Mouse (Mus musculus): Measurements from ENCODE around the gene Btf3. TPM values are rescaled to one million over a fixed set of nuclear protein-coding genes. Genes with fewer than 3 reads are reported as not detected.

The Btf3 gene
- polyA plus RNA-seq, 1 experiment from 2014 or later, result 773 TPM

- Histone ChIP-seq H3K27ac (ENCODE audit: low read depth, low read length) (peak overlapping the region; percentile 73; the same call in 1 of the 2 replicates), H3K27me3 (ENCODE audit: control insufficient read depth, insufficient read depth, low read length) (peaks cover 80% of the 10 kb centered on the region), H3K4me2 (ENCODE audit: low read depth, low read length, severe bottlenecking) (peak overlapping the region; percentile 22), H3K4me1 (replicated peaks; ENCODE audit: control insufficient read depth, insufficient read depth, low read length) (peaks cover 16% of the 10 kb centered on the region), H3K9ac (ENCODE audit: low read length) (peak overlapping the region; percentile 32; the same call in 1 of the 2 replicates), H3K36me3 (ENCODE audit: control insufficient read depth, insufficient read depth, low read length) (no peaks in the 10 kb centered on the region), H3K9me3 (ENCODE audit: control insufficient read depth, low read length) (no peaks in the 10 kb centered on the region), H3K4me3 (ENCODE audit: low read depth, low read length) (peak overlapping the region; percentile 12; the same call in 1 of the 2 replicates)
- DNase-seq (ENCODE audit: low spot score), result peak; percentile 65
- WGBS, result 1% methylated on average over 18 of the region's 18 CpGs
- no peak for ATAC-seq (replicated peaks; ENCODE audit: low FRiP score)
Measured at GRCm38 (mm10) chr13:98357433-98358423, 40.9 kb upstream of the Btf3 start.

- Histone ChIP-seq H3K27me3 (ENCODE audit: control insufficient read depth, insufficient read depth, low read length) (peaks cover 80% of the 10 kb centered on the region), H3K4me3 (ENCODE audit: low read depth, low read length) (peak overlapping the region; percentile 12; the same call in 1 of the 2 replicates), H3K9ac (ENCODE audit: low read length) (no peak overlapping the region; the same call in 1 of the 2 replicates), H3K4me1 (replicated peaks; ENCODE audit: control insufficient read depth, insufficient read depth, low read length) (peaks cover 16% of the 10 kb centered on the region), H3K36me3 (ENCODE audit: control insufficient read depth, insufficient read depth, low read length) (no peaks in the 10 kb centered on the region), H3K27ac (ENCODE audit: low read depth, low read length) (no peak overlapping the region), H3K4me2 (ENCODE audit: low read depth, low read length, severe bottlenecking) (no peak overlapping the region; the same call in 1 of the 2 replicates), H3K9me3 (ENCODE audit: control insufficient read depth, low read length) (no peaks in the 10 kb centered on the region)
- no peak for ATAC-seq (replicated peaks; ENCODE audit: low FRiP score)
- 4% methylated on average over 6 of the region's 6 CpGs for WGBS
- no peak for DNase-seq (ENCODE audit: low spot score)
Measured at GRCm38 (mm10) chr13:98356973-98357425, 40.2 kb upstream of the Btf3 start.

- Histone ChIP-seq H3K4me2 (ENCODE audit: low read depth, low read length, severe bottlenecking) (peak overlapping the region; percentile 59), H3K4me3 (ENCODE audit: low read depth, low read length) (peak overlapping the region; percentile 48), H3K4me1 (replicated peaks; ENCODE audit: control insufficient read depth, insufficient read depth, low read length) (peaks cover 16% of the 10 kb centered on the region), H3K36me3 (ENCODE audit: control insufficient read depth, insufficient read depth, low read length) (no peaks in the 10 kb centered on the region), H3K9ac (ENCODE audit: low read length) (peak overlapping the region; percentile 65), H3K27ac (ENCODE audit: low read depth, low read length) (no peak overlapping the region), H3K27me3 (ENCODE audit: control insufficient read depth, insufficient read depth, low read length) (peaks cover 84% of the 10 kb centered on the region), H3K9me3 (ENCODE audit: control insufficient read depth, low read length) (no peaks in the 10 kb centered on the region)
- WGBS, result 4% methylated on average over 9 of the region's 9 CpGs
- ATAC-seq (replicated peaks; ENCODE audit: low FRiP score), result no peak
- DNase-seq (ENCODE audit: low spot score), result no peak
Measured at GRCm38 (mm10) chr13:98356176-98356972, 39.6 kb upstream of the Btf3 start.

GRCm38 (mm10) chr13:98355559-98356111 is 38.8 kb upstream of the Btf3 start:
- Histone ChIP-seq H3K4me3 (ENCODE audit: low read depth, low read length) (peak overlapping the region; percentile 48), H3K27me3 (ENCODE audit: control insufficient read depth, insufficient read depth, low read length) (peaks cover 84% of the 10 kb centered on the region), H3K9me3 (ENCODE audit: control insufficient read depth, low read length) (no peaks in the 10 kb centered on the region), H3K4me2 (ENCODE audit: low read depth, low read length, severe bottlenecking) (peak overlapping the region; percentile 59), H3K4me1 (replicated peaks; ENCODE audit: control insufficient read depth, insufficient read depth, low read length) (peaks cover 16% of the 10 kb centered on the region), H3K9ac (ENCODE audit: low read length) (peak overlapping the region; percentile 65), H3K27ac (ENCODE audit: low read depth, low read length) (no peak overlapping the region), H3K36me3 (ENCODE audit: control insufficient read depth, insufficient read depth, low read length) (no peaks in the 10 kb centered on the region)
- ATAC-seq (replicated peaks; ENCODE audit: low FRiP score), result peak; percentile 22; the same call in 1 of the 2 replicates
- peak; percentile 70 for DNase-seq (ENCODE audit: low spot score)
- WGBS, result under 1% methylated on average over 66 of the region's 81 CpGs

GRCm38 (mm10) chr13:98354871-98355558 is 38.2 kb upstream of the Btf3 start:
- ATAC-seq (replicated peaks; ENCODE audit: low FRiP score) (0 out of 2 replicates have a peak, but pooled peaks have one; percentile 20), DNase-seq (ENCODE audit: low spot score) (peak; percentile 72)
- no peaks in the 10 kb centered on the region for H3K36me3 ChIP-seq (ENCODE audit: control insufficient read depth, insufficient read depth, low read length)
- peak overlapping the region; percentile 59 for H3K4me2 ChIP-seq (ENCODE audit: low read depth, low read length, severe bottlenecking)
- WGBS, result under 1% methylated on average over 80 of the region's 102 CpGs
- peak overlapping the region; percentile 48 for H3K4me3 ChIP-seq (ENCODE audit: low read depth, low read length)
- H3K9ac ChIP-seq (ENCODE audit: low read length), result peak overlapping the region; percentile 65
- H3K27ac ChIP-seq (ENCODE audit: low read depth, low read length), result peak overlapping the region; percentile 72
- H3K4me1 ChIP-seq (replicated peaks; ENCODE audit: control insufficient read depth, insufficient read depth, low read length), result peaks cover 16% of the 10 kb centered on the region
- no peaks in the 10 kb centered on the region for H3K9me3 ChIP-seq (ENCODE audit: control insufficient read depth, low read length)
- H3K27me3 ChIP-seq (ENCODE audit: control insufficient read depth, insufficient read depth, low read length), result peaks cover 84% of the 10 kb centered on the region

- H3K27ac ChIP-seq (ENCODE audit: low read depth, low read length), result peak within 1 kb of the TSS; percentile 72
- peak within 1 kb of the TSS; percentile 48 for H3K4me3 ChIP-seq (ENCODE audit: low read depth, low read length)
- ATAC-seq (replicated peaks; ENCODE audit: low FRiP score) (peak; percentile 86), DNase-seq (ENCODE audit: low spot score) (peak; percentile 83)
- H3K36me3 ChIP-seq (ENCODE audit: control insufficient read depth, insufficient read depth, low read length), result no peaks in the 10 kb centered on the region
- WGBS, result under 1% methylated on average over 57 of the region's 76 CpGs
- peak within 1 kb of the TSS; percentile 59 for H3K4me2 ChIP-seq (ENCODE audit: low read depth, low read length, severe bottlenecking)
- H3K9me3 ChIP-seq (ENCODE audit: control insufficient read depth, low read length), result no peaks in the 10 kb centered on the region
- peak within 1 kb of the TSS; percentile 65 for H3K9ac ChIP-seq (ENCODE audit: low read length)
- H3K27me3 ChIP-seq (ENCODE audit: control insufficient read depth, insufficient read depth, low read length), result peaks cover 80% of the 10 kb centered on the region
- peaks cover 16% of the 10 kb centered on the region for H3K4me1 ChIP-seq (replicated peaks; ENCODE audit: control insufficient read depth, insufficient read depth, low read length)
Measured at GRCm38 (mm10) chr13:98354090-98354801, 37.4 kb upstream of the Btf3 start, which contains the start of gene Foxd1. TSS of gene Foxd1 (plus strand) at chr13:98354242.

GRCm38 (mm10) chr13:98353709-98354089 is 36.9 kb upstream of the Btf3 start:
- no peak for DNase-seq (ENCODE audit: low spot score)
- no peak overlapping the region for H3K9ac ChIP-seq (ENCODE audit: low read length)
- peak overlapping the region; percentile 59; the same call in 1 of the 2 replicates for H3K4me2 ChIP-seq (ENCODE audit: low read depth, low read length, severe bottlenecking)
- ATAC-seq (replicated peaks; ENCODE audit: low FRiP score), result peak; percentile 35; the same call in 1 of the 2 replicates
- no peak overlapping the region for H3K27ac ChIP-seq (ENCODE audit: low read depth, low read length)
- no peaks in the 10 kb centered on the region for H3K36me3 ChIP-seq (ENCODE audit: control insufficient read depth, insufficient read depth, low read length)
- peak overlapping the region; percentile 48 for H3K4me3 ChIP-seq (ENCODE audit: low read depth, low read length)
- peaks cover 74% of the 10 kb centered on the region for H3K27me3 ChIP-seq (ENCODE audit: control insufficient read depth, insufficient read depth, low read length)
- peaks cover 16% of the 10 kb centered on the region for H3K4me1 ChIP-seq (replicated peaks; ENCODE audit: control insufficient read depth, insufficient read depth, low read length)
- WGBS, result under 1% methylated on average over 13 of the region's 13 CpGs
- H3K9me3 ChIP-seq (ENCODE audit: control insufficient read depth, low read length), result no peaks in the 10 kb centered on the region

Measured in forebrain, embryonic 11.5 days (tissue).